Mouse (Mus musculus) hindbrain, embryonic 12.5 days (tissue): ENCODE data around the gene Myt1l. TPM values are rescaled to one million over a fixed set of nuclear protein-coding genes. Genes with fewer than 3 reads are reported as not detected.

Experiments used
- ATAC-seq: fragments of 200-750 bp; cut with Nextera tagmentation; 2 replicates; pipeline ENCODE4 v1.8.0; 2017; ENCODE audit warnings: moderate TSS enrichment; ENCODE audit not compliant: low FRiP score
- H3K27ac ChIP-seq: fragments of 300-500 bp; sonication (generic); 2 replicates; pipeline ENCODE4 v1.5.1; 2016; ENCODE audit warnings: mild to moderate bottlenecking
- H3K27me3 ChIP-seq: fragments of 300-500 bp; sonication (generic); 2 replicates; pipeline ENCODE4 v1.6.1; 2016; ENCODE audit warnings: mild to moderate bottlenecking
- H3K36me3 ChIP-seq: fragments of 300-500 bp; sonication (generic); 2 replicates; pipeline ENCODE4 v1.6.1; 2016; ENCODE audit warnings: mild to moderate bottlenecking
- H3K4me1 ChIP-seq: fragments of 300-500 bp; sonication (generic); 2 replicates; pipeline ENCODE4 v1.6.1; 2016
- H3K4me2 ChIP-seq: fragments of 300-500 bp; sonication (generic); replicated peaks from 2 replicates; pipeline ENCODE4 v1.6.1; 2016; ENCODE audit warnings: mild to moderate bottlenecking
- H3K4me3 ChIP-seq: fragments of 300-500 bp; sonication (generic); 2 replicates; pipeline ENCODE4 v1.5.1; 2016; ENCODE audit warnings: mild to moderate bottlenecking
- H3K9ac ChIP-seq: fragments of 300-500 bp; sonication (generic); 2 replicates; pipeline ENCODE4 v1.6.1; 2016; ENCODE audit warnings: mild to moderate bottlenecking, moderate library complexity
- H3K9me3 ChIP-seq: fragments of 300-500 bp; sonication (generic); replicated peaks from 2 replicates; pipeline ENCODE4 v1.6.1; 2016; ENCODE audit warnings: mild to moderate bottlenecking
- WGBS: fragments of 180-500 bp; shearing (Covaris S2); methylation state at CpG from one replicate; pipeline ENCODE4 v1.1.7; 2016; 5-methylcytosine and 5-hydroxymethylcytosine counted together
- polyA plus RNA-seq: library from polyadenylated mRNA; unstranded; fragments of >200 nt; fragmentation: Nextera tagmentation; extraction: Ambion mirVana; gene quantifications from 2 replicates; pipeline ENCODE4 v1.2.1, GENCODE M21; 2016

Gene Myt1l
- polyA plus RNA-seq, 1 experiment from 2014 or later = 58.2 TPM

- no peak overlapping the region for H3K4me3 ChIP-seq
- no peak overlapping the region for H3K9ac ChIP-seq
- H3K4me1 ChIP-seq = peaks cover 5% of the 10 kb centered on the region
- no peak overlapping the region for H3K27ac ChIP-seq
- no peak overlapping the region for H3K4me2 ChIP-seq
- H3K36me3 ChIP-seq = no peaks in the 10 kb centered on the region
- peak; percentile 59 for ATAC-seq
- H3K27me3 ChIP-seq = no peaks in the 10 kb centered on the region
- WGBS = 52% methylated on average over 14 of the region's 14 CpGs
- no peaks in the 10 kb centered on the region for H3K9me3 ChIP-seq
Measured at GRCm38 (mm10) chr12:29675594-29676362, 147.6 kb downstream of the Myt1l start.

- Histone ChIP-seq H3K4me1 (no peaks in the 10 kb centered on the region), H3K4me2 (no peak overlapping the region), H3K9me3 (no peaks in the 10 kb centered on the region), H3K27ac (no peak overlapping the region), H3K4me3 (no peak overlapping the region), H3K27me3 (no peaks in the 10 kb centered on the region), H3K9ac (no peak overlapping the region), H3K36me3 (no peaks in the 10 kb centered on the region)
- WGBS = 86% methylated on average over 8 of the region's 8 CpGs
- ATAC-seq = no peak
Measured at GRCm38 (mm10) chr12:29682384-29682783, 154.2 kb downstream of the Myt1l start.

GRCm38 (mm10) chr12:29682946-29683345, 154.8 kb downstream of the Myt1l start:
- WGBS = 91% methylated on average over 8 of the region's 8 CpGs
- Histone ChIP-seq H3K4me1 (no peaks in the 10 kb centered on the region), H3K4me2 (no peak overlapping the region), H3K27ac (no peak overlapping the region), H3K9me3 (no peaks in the 10 kb centered on the region), H3K36me3 (no peaks in the 10 kb centered on the region), H3K9ac (no peak overlapping the region), H3K27me3 (no peaks in the 10 kb centered on the region), H3K4me3 (no peak overlapping the region)
- no peak for ATAC-seq

- no peaks in the 10 kb centered on the region for H3K9me3 ChIP-seq
- WGBS = 68% methylated on average over 8 of the region's 8 CpGs
- peak overlapping the region; percentile 7; the same call in 1 of the 2 replicates for H3K27ac ChIP-seq
- ATAC-seq = no peak
- no peaks in the 10 kb centered on the region for H3K27me3 ChIP-seq
- H3K4me2 ChIP-seq = no peak overlapping the region
- no peak overlapping the region for H3K9ac ChIP-seq
- no peak overlapping the region for H3K4me3 ChIP-seq
- H3K36me3 ChIP-seq = no peaks in the 10 kb centered on the region
- no peaks in the 10 kb centered on the region for H3K4me1 ChIP-seq
Measured at GRCm38 (mm10) chr12:29686241-29686640, 158.1 kb downstream of the Myt1l start.

- no peaks in the 10 kb centered on the region for H3K27me3 ChIP-seq
- no peak overlapping the region for H3K9ac ChIP-seq
- no peaks in the 10 kb centered on the region for H3K9me3 ChIP-seq
- H3K36me3 ChIP-seq = no peaks in the 10 kb centered on the region
- no peak overlapping the region for H3K27ac ChIP-seq
- 85% methylated on average over 5 of the region's 5 CpGs for WGBS
- H3K4me1 ChIP-seq = peaks cover 14% of the 10 kb centered on the region
- no peak for ATAC-seq
- no peak overlapping the region for H3K4me2 ChIP-seq
- no peak overlapping the region for H3K4me3 ChIP-seq
Measured at GRCm38 (mm10) chr12:29691566-29691965, 163.4 kb downstream of the Myt1l start.

- WGBS = 54% methylated on average over 2 of the region's 2 CpGs
- no peaks in the 10 kb centered on the region for H3K9me3 ChIP-seq
- H3K9ac ChIP-seq = no peak overlapping the region
- H3K4me1 ChIP-seq = peaks cover 43% of the 10 kb centered on the region
- no peak overlapping the region for H3K4me2 ChIP-seq
- H3K27me3 ChIP-seq = no peaks in the 10 kb centered on the region
- no peaks in the 10 kb centered on the region for H3K36me3 ChIP-seq
- H3K27ac ChIP-seq = peak overlapping the region; percentile 52
- ATAC-seq = no peak
- no peak overlapping the region for H3K4me3 ChIP-seq
Measured at GRCm38 (mm10) chr12:29695194-29695593, 167.0 kb downstream of the Myt1l start.

- Histone ChIP-seq H3K4me2 (peak overlapping the region; percentile 27; the same call in 1 of the 2 replicates), H3K27ac (peak overlapping the region; percentile 78), H3K36me3 (no peaks in the 10 kb centered on the region), H3K4me3 (no peak overlapping the region), H3K4me1 (peaks cover 55% of the 10 kb centered on the region), H3K27me3 (no peaks in the 10 kb centered on the region), H3K9me3 (no peaks in the 10 kb centered on the region), H3K9ac (no peak overlapping the region)
- WGBS = 63% methylated on average over 12 of the region's 12 CpGs
- peak; percentile 64 for ATAC-seq
Measured at GRCm38 (mm10) chr12:29697526-29698500, 169.6 kb downstream of the Myt1l start.

GRCm38 (mm10) chr12:29698541-29698940, 170.4 kb downstream of the Myt1l start:
- ATAC-seq = peak; percentile 23
- Histone ChIP-seq H3K4me1 (peaks cover 63% of the 10 kb centered on the region), H3K4me2 (peak overlapping the region; percentile 27; the same call in 1 of the 2 replicates)

GRCm38 (mm10) chr12:29698976-29699375, 170.8 kb downstream of the Myt1l start:
- Histone ChIP-seq H3K4me1 (peaks cover 64% of the 10 kb centered on the region), H3K9me3 (no peaks in the 10 kb centered on the region), H3K36me3 (no peaks in the 10 kb centered on the region), H3K9ac (no peak overlapping the region), H3K27ac (peak overlapping the region; percentile 78), H3K4me3 (no peak overlapping the region), H3K27me3 (no peaks in the 10 kb centered on the region), H3K4me2 (0 out of 2 replicates have a peak overlapping the region, but pooled peaks have one; percentile 1)
- ATAC-seq = peak; percentile 8; the same call in 1 of the 2 replicates
- 20% methylated on average over 10 of the region's 10 CpGs for WGBS

More at GRCm38 (mm10) chr12:29698541-29698940, 170.4 kb downstream of the Myt1l start:
- Histone ChIP-seq H3K36me3 (no peaks in the 10 kb centered on the region), H3K27ac (peak overlapping the region; percentile 78), H3K9ac (no peak overlapping the region), H3K27me3 (no peaks in the 10 kb centered on the region), H3K4me3 (no peak overlapping the region), H3K9me3 (no peaks in the 10 kb centered on the region)
- WGBS = 43% methylated on average over 3 of the region's 3 CpGs

- peak overlapping the region; percentile 78 for H3K27ac ChIP-seq
- no peak for ATAC-seq
- peaks cover 64% of the 10 kb centered on the region for H3K4me1 ChIP-seq
- H3K27me3 ChIP-seq = no peaks in the 10 kb centered on the region
- WGBS = 45% methylated on average over 10 of the region's 10 CpGs
- no peaks in the 10 kb centered on the region for H3K9me3 ChIP-seq
- no peaks in the 10 kb centered on the region for H3K36me3 ChIP-seq
- no peak overlapping the region; the same call in 1 of the 2 replicates for H3K9ac ChIP-seq
- H3K4me2 ChIP-seq = 0 out of 2 replicates have a peak overlapping the region, but pooled peaks have one; percentile 1
- H3K4me3 ChIP-seq = no peak overlapping the region
Measured at GRCm38 (mm10) chr12:29699386-29699785, 171.2 kb downstream of the Myt1l start.

GRCm38 (mm10) chr12:29700026-29700425, 171.8 kb downstream of the Myt1l start:
- ATAC-seq = no peak
- no peaks in the 10 kb centered on the region for H3K9me3 ChIP-seq
- no peaks in the 10 kb centered on the region for H3K27me3 ChIP-seq
- H3K36me3 ChIP-seq = no peaks in the 10 kb centered on the region
- peak overlapping the region; percentile 78 for H3K27ac ChIP-seq
- 90% methylated on average over 3 of the region's 3 CpGs for WGBS
- H3K9ac ChIP-seq = no peak overlapping the region
- no peak overlapping the region for H3K4me3 ChIP-seq
- no peak overlapping the region for H3K4me2 ChIP-seq
- peaks cover 63% of the 10 kb centered on the region for H3K4me1 ChIP-seq

- WGBS = 58% methylated on average over 4 of the region's 4 CpGs
Measured at GRCm38 (mm10) chr12:29701076-29701475, 172.9 kb downstream of the Myt1l start.

More at GRCm38 (mm10) chr12:29701076-29701475, 172.9 kb downstream of the Myt1l start:
- Histone ChIP-seq H3K27me3 (no peaks in the 10 kb centered on the region), H3K4me1 (peaks cover 58% of the 10 kb centered on the region), H3K4me2 (no peak overlapping the region), H3K4me3 (no peak overlapping the region), H3K27ac (peak overlapping the region; percentile 83; the same call in 1 of the 2 replicates), H3K9ac (no peak overlapping the region), H3K9me3 (no peaks in the 10 kb centered on the region), H3K36me3 (no peaks in the 10 kb centered on the region)
- no peak for ATAC-seq
